Mouse (Mus musculus): ENCODE results near the gene Ncbp1. TPM values are rescaled to one million over a fixed set of nuclear protein-coding genes. Genes with fewer than 3 reads are reported as not detected.
A peak's percentile ranks its signal among the peaks of the same experiment; 100 is the strongest.

Gene Ncbp1
- 139 and 141 TPM in 2 replicates for polyA plus RNA-seq (2016; fragmentation: Nextera tagmentation; extraction: Ambion mirVana)

GRCm38 (mm10) chr4:46138287-46139222, at the start of gene Ncbp1, which contains the start of gene Tstd2:
Ncbp1 (plus strand) TSS chr4:46138613.
Tstd2 (minus strand) TSS chr4:46138694.
- DNase-seq (ENCODE audit: extremely low spot score, low spot score), result peak; percentile 91
- H3K4me1 ChIP-seq, result peaks cover 30% of the 10 kb centered on the region
- under 1% methylated on average over 90 of the region's 90 CpGs for WGBS
- H3K36me3 ChIP-seq (replicated peaks), result peaks cover 45% of the 10 kb centered on the region
- no peaks in the 10 kb centered on the region for H3K27me3 ChIP-seq (ENCODE audit: poor library complexity, severe bottlenecking)
- H3K4me3 ChIP-seq, result peak within 1 kb of the TSS; percentile 77
- peak within 1 kb of the TSS; percentile 96 for H3K27ac ChIP-seq
- H3K9me3 ChIP-seq, result no peaks in the 10 kb centered on the region

- H3K27me3 ChIP-seq (ENCODE audit: poor library complexity, severe bottlenecking), result no peaks in the 10 kb centered on the region
- no peaks in the 10 kb centered on the region for H3K9me3 ChIP-seq
- H3K4me1 ChIP-seq, result peaks cover 29% of the 10 kb centered on the region
- H3K36me3 ChIP-seq (replicated peaks), result no peaks in the 10 kb centered on the region
- WGBS, result 89% methylated on average over 14 of the region's 14 CpGs
- H3K4me3 ChIP-seq, result no peak overlapping the region
- DNase-seq (ENCODE audit: extremely low spot score, low spot score), result no peak
- H3K27ac ChIP-seq, result no peak overlapping the region
Measured at GRCm38 (mm10) chr4:46089524-46090125, 48.8 kb upstream of the Ncbp1 start.

GRCm38 (mm10) chr4:46092429-46093076, 45.9 kb upstream of the Ncbp1 start:
- Histone ChIP-seq H3K9me3 (no peaks in the 10 kb centered on the region), H3K27me3 (ENCODE audit: poor library complexity, severe bottlenecking) (no peaks in the 10 kb centered on the region), H3K36me3 (replicated peaks) (no peaks in the 10 kb centered on the region), H3K27ac (0 out of 2 replicates have a peak overlapping the region, but pooled peaks have one; percentile 25), H3K4me1 (peaks cover 26% of the 10 kb centered on the region), H3K4me3 (no peak overlapping the region)
- 85% methylated on average over 5 of the region's 5 CpGs for WGBS
- DNase-seq (ENCODE audit: extremely low spot score, low spot score), result no peak

- Histone ChIP-seq H3K4me3 (no peak overlapping the region), H3K9me3 (no peaks in the 10 kb centered on the region), H3K36me3 (replicated peaks) (no peaks in the 10 kb centered on the region), H3K4me1 (peaks cover 26% of the 10 kb centered on the region), H3K27ac (no peak overlapping the region), H3K27me3 (ENCODE audit: poor library complexity, severe bottlenecking) (no peaks in the 10 kb centered on the region)
- 78% methylated on average over 15 of the region's 15 CpGs for WGBS
- DNase-seq (ENCODE audit: extremely low spot score, low spot score), result no peak
Measured at GRCm38 (mm10) chr4:46094916-46095825, 43.2 kb upstream of the Ncbp1 start.

GRCm38 (mm10) chr4:46095826-46096159, 42.6 kb upstream of the Ncbp1 start:
- no peaks in the 10 kb centered on the region for H3K27me3 ChIP-seq (ENCODE audit: poor library complexity, severe bottlenecking)
- H3K9me3 ChIP-seq, result no peaks in the 10 kb centered on the region
- no peaks in the 10 kb centered on the region for H3K36me3 ChIP-seq (replicated peaks)
- no peak overlapping the region for H3K27ac ChIP-seq
- H3K4me3 ChIP-seq, result no peak overlapping the region
- H3K4me1 ChIP-seq, result peaks cover 32% of the 10 kb centered on the region
- WGBS, result 91% methylated on average over 3 of the region's 3 CpGs
- no peak for DNase-seq (ENCODE audit: extremely low spot score, low spot score)

GRCm38 (mm10) chr4:46096546-46096945, 41.9 kb upstream of the Ncbp1 start:
- no peaks in the 10 kb centered on the region for H3K36me3 ChIP-seq (replicated peaks)
- H3K9me3 ChIP-seq, result no peaks in the 10 kb centered on the region
- H3K27me3 ChIP-seq (ENCODE audit: poor library complexity, severe bottlenecking), result no peaks in the 10 kb centered on the region
- no peak for DNase-seq (ENCODE audit: extremely low spot score, low spot score)
- peaks cover 39% of the 10 kb centered on the region for H3K4me1 ChIP-seq
- no peak overlapping the region for H3K4me3 ChIP-seq
- H3K27ac ChIP-seq, result no peak overlapping the region
- 93% methylated on average over 7 of the region's 7 CpGs for WGBS

GRCm38 (mm10) chr4:46097591-46097990, 40.8 kb upstream of the Ncbp1 start:
- Histone ChIP-seq H3K27ac (no peak overlapping the region), H3K27me3 (ENCODE audit: poor library complexity, severe bottlenecking) (no peaks in the 10 kb centered on the region), H3K4me1 (peaks cover 34% of the 10 kb centered on the region), H3K4me3 (no peak overlapping the region), H3K9me3 (no peaks in the 10 kb centered on the region), H3K36me3 (replicated peaks) (no peaks in the 10 kb centered on the region)
- 92% methylated on average over 2 of the region's 2 CpGs for WGBS
- no peak for DNase-seq (ENCODE audit: extremely low spot score, low spot score)

GRCm38 (mm10) chr4:46099132-46099531, 39.3 kb upstream of the Ncbp1 start:
- 83% methylated on average over 9 of the region's 9 CpGs for WGBS
- H3K27ac ChIP-seq, result no peak overlapping the region
- H3K9me3 ChIP-seq, result no peaks in the 10 kb centered on the region
- H3K36me3 ChIP-seq (replicated peaks), result no peaks in the 10 kb centered on the region
- DNase-seq (ENCODE audit: extremely low spot score, low spot score), result no peak
- H3K4me1 ChIP-seq, result peaks cover 20% of the 10 kb centered on the region
- H3K4me3 ChIP-seq, result no peak overlapping the region
- H3K27me3 ChIP-seq (ENCODE audit: poor library complexity, severe bottlenecking), result no peaks in the 10 kb centered on the region

- H3K4me1 ChIP-seq, result peaks cover 16% of the 10 kb centered on the region
- H3K36me3 ChIP-seq (replicated peaks), result no peaks in the 10 kb centered on the region
- H3K27ac ChIP-seq, result peak overlapping the region; percentile 69; the same call in 1 of the 2 replicates
- H3K4me3 ChIP-seq, result no peak overlapping the region
- WGBS, result 79% methylated on average over 7 of the region's 7 CpGs
- H3K27me3 ChIP-seq (ENCODE audit: poor library complexity, severe bottlenecking), result no peaks in the 10 kb centered on the region
- DNase-seq (ENCODE audit: extremely low spot score, low spot score), result no peak
- H3K9me3 ChIP-seq, result no peaks in the 10 kb centered on the region
Measured at GRCm38 (mm10) chr4:46100539-46100938, 37.9 kb upstream of the Ncbp1 start.

GRCm38 (mm10) chr4:46101211-46101711, 37.2 kb upstream of the Ncbp1 start:
- H3K27ac ChIP-seq, result peak overlapping the region; percentile 69; the same call in 1 of the 2 replicates

GRCm38 (mm10) chr4:46102078-46102769, 36.2 kb upstream of the Ncbp1 start:
- no peak overlapping the region for H3K4me3 ChIP-seq
- DNase-seq (ENCODE audit: extremely low spot score, low spot score), result no peak
- no peak overlapping the region for H3K27ac ChIP-seq
- no peaks in the 10 kb centered on the region for H3K36me3 ChIP-seq (replicated peaks)
- H3K9me3 ChIP-seq, result no peaks in the 10 kb centered on the region
- H3K4me1 ChIP-seq, result peaks cover 15% of the 10 kb centered on the region
- H3K27me3 ChIP-seq (ENCODE audit: poor library complexity, severe bottlenecking), result no peaks in the 10 kb centered on the region
- WGBS, result 94% methylated on average over 10 of the region's 10 CpGs

More at GRCm38 (mm10) chr4:46101211-46101711, 37.2 kb upstream of the Ncbp1 start:
- H3K4me1 ChIP-seq, result peaks cover 15% of the 10 kb centered on the region
- H3K27me3 ChIP-seq (ENCODE audit: poor library complexity, severe bottlenecking), result no peaks in the 10 kb centered on the region
- no peaks in the 10 kb centered on the region for H3K36me3 ChIP-seq (replicated peaks)
- H3K9me3 ChIP-seq, result no peaks in the 10 kb centered on the region
- DNase-seq (ENCODE audit: extremely low spot score, low spot score), result no peak
- WGBS, result 67% methylated on average over 14 of the region's 14 CpGs
- H3K4me3 ChIP-seq, result no peak overlapping the region

Data from forebrain, embryonic 10.5 days (tissue).